Mouse (Mus musculus) cerebral cortex, adult 2 months (tissue): ENCODE results near the gene Tmeff1.

Experiments
- WGBS: fragments of 180-500 bp; shearing (Covaris S2); methylation state at CpG from one replicate; pipeline ENCODE4 v1.1.7; 2018; 5-methylcytosine and 5-hydroxymethylcytosine counted together

The Tmeff1 gene

GRCm38 (mm10) chr4:48622246-48622645 lies 37.3 kb downstream of the Tmeff1 start:
- WGBS, result 91% methylated on average over 6 of the region's 6 CpGs

- 92% methylated on average over 7 of the region's 7 CpGs for WGBS
Measured at GRCm38 (mm10) chr4:48622946-48623345, 38.0 kb downstream of the Tmeff1 start.

- WGBS, result 66% methylated on average over 6 of the region's 6 CpGs
Measured at GRCm38 (mm10) chr4:48624961-48625360, 40.0 kb downstream of the Tmeff1 start.

- 58% methylated on average over 9 of the region's 9 CpGs for WGBS
Measured at GRCm38 (mm10) chr4:48625836-48626235, 40.9 kb downstream of the Tmeff1 start.

- WGBS, result 52% methylated on average over 13 of the region's 13 CpGs
Measured at GRCm38 (mm10) chr4:48629445-48629844, 44.5 kb downstream of the Tmeff1 start.

- 91% methylated on average over 6 of the region's 6 CpGs for WGBS
Measured at GRCm38 (mm10) chr4:48633529-48633928, 48.6 kb downstream of the Tmeff1 start.

- 65% methylated on average over 2 of the region's 2 CpGs for WGBS
Measured at GRCm38 (mm10) chr4:48634058-48634457, 49.1 kb downstream of the Tmeff1 start.

- WGBS, result 91% methylated on average over 13 of the region's 13 CpGs
Measured at GRCm38 (mm10) chr4:48636831-48637230, 51.9 kb downstream of the Tmeff1 start.

GRCm38 (mm10) chr4:48638132-48638531 lies 53.2 kb downstream of the Tmeff1 start:
- 77% methylated on average over 10 of the region's 10 CpGs for WGBS

- 94% methylated on average over 17 of the region's 17 CpGs for WGBS
Measured at GRCm38 (mm10) chr4:48639503-48639902, 54.5 kb downstream of the Tmeff1 start.

- 80% methylated on average over 6 of the region's 6 CpGs for WGBS
Measured at GRCm38 (mm10) chr4:48643801-48644200, 58.8 kb downstream of the Tmeff1 start.

GRCm38 (mm10) chr4:48646143-48646542 lies 61.2 kb downstream of the Tmeff1 start:
- 80% methylated on average over 5 of the region's 5 CpGs for WGBS

- 53% methylated on average over 10 of the region's 10 CpGs for WGBS
Measured at GRCm38 (mm10) chr4:48650617-48651360, 65.8 kb downstream of the Tmeff1 start.

- WGBS, result 93% methylated on average over 4 of the region's 4 CpGs
Measured at GRCm38 (mm10) chr4:48654118-48654517, 69.1 kb downstream of the Tmeff1 start.

- 94% methylated on average over 8 of the region's 8 CpGs for WGBS
Measured at GRCm38 (mm10) chr4:48656530-48656929, 71.6 kb downstream of the Tmeff1 start.

- 71% methylated on average over 4 of the region's 4 CpGs for WGBS
Measured at GRCm38 (mm10) chr4:48660144-48660543, 75.2 kb downstream of the Tmeff1 start.

- WGBS, result 56% methylated on average over 7 of the region's 7 CpGs
Measured at GRCm38 (mm10) chr4:48660619-48661575, 75.9 kb downstream of the Tmeff1 start.

GRCm38 (mm10) chr4:48663271-48663670 lies 78.3 kb downstream of the Tmeff1 start, which contains the start of gene Cavin4:
Cavin4 (plus strand) TSS chr4:48663514.
- 73% methylated on average over 10 of the region's 10 CpGs for WGBS

GRCm38 (mm10) chr4:48664021-48664420 lies 79.0 kb downstream of the Tmeff1 start:
- WGBS, result 94% methylated on average over 6 of the region's 6 CpGs

- WGBS, result 71% methylated on average over 6 of the region's 6 CpGs
Measured at GRCm38 (mm10) chr4:48667279-48667678, 82.3 kb downstream of the Tmeff1 start.

GRCm38 (mm10) chr4:48672915-48673314 lies 87.9 kb downstream of the Tmeff1 start:
- 70% methylated on average over 5 of the region's 5 CpGs for WGBS

GRCm38 (mm10) chr4:48674412-48674811 lies 89.4 kb downstream of the Tmeff1 start:
- WGBS, result 71% methylated on average over 7 of the region's 7 CpGs
